Mouse (Mus musculus) left cerebral cortex, adult 11 months (tissue): ENCODE measurements at regions not wholly inside any gene's neighbourhood (a gene's known extent, or its start where the extent isn't known, plus 50 kb on each side); places are given as distances from the start of the nearest gene placed in this dataset.

Experiments
- DNase-seq: peaks from one replicate; pipeline ENCODE4 v3.0.0; 2022; ENCODE audit warnings: low spot score

- no peak for DNase-seq
These were observed 468.4 kb upstream of the Nr2f2 start for GRCm38 (mm10) chr7:70834787-70835461.

GRCm38 (mm10) chr7:70828486-70829195, 462.1 kb upstream of the Nr2f2 start:
- DNase-seq, result no peak

- no peak for DNase-seq
These were observed 459.5 kb upstream of the Nr2f2 start for GRCm38 (mm10) chr7:70826074-70826473.

- DNase-seq, result no peak
These were observed 456.5 kb upstream of the Nr2f2 start for GRCm38 (mm10) chr7:70823020-70823419.

- no peak for DNase-seq
These were observed 455.8 kb upstream of the Nr2f2 start for GRCm38 (mm10) chr7:70822310-70822821.

- no peak for DNase-seq
These were observed 455.3 kb upstream of the Nr2f2 start for GRCm38 (mm10) chr7:70821861-70822260.

- peak; percentile 6 for DNase-seq
These were observed 450.9 kb upstream of the Nr2f2 start for GRCm38 (mm10) chr7:70817347-70817913.

- DNase-seq, result no peak
These were observed 447.9 kb upstream of the Nr2f2 start for GRCm38 (mm10) chr7:70814391-70814790.

- no peak for DNase-seq
These were observed 446.6 kb upstream of the Nr2f2 start for GRCm38 (mm10) chr7:70813101-70813500.

GRCm38 (mm10) chr7:70810411-70811090, 444.0 kb upstream of the Nr2f2 start:
- no peak for DNase-seq

- no peak for DNase-seq
These were observed 437.7 kb upstream of the Nr2f2 start for GRCm38 (mm10) chr7:70804281-70804680.

- DNase-seq, result no peak
These were observed 433.4 kb upstream of the Nr2f2 start for GRCm38 (mm10) chr7:70799976-70800375.

- DNase-seq, result no peak
These were observed 432.7 kb upstream of the Nr2f2 start for GRCm38 (mm10) chr7:70799031-70799766.

- no peak for DNase-seq
These were observed 429.7 kb upstream of the Nr2f2 start for GRCm38 (mm10) chr7:70796038-70796760.

GRCm38 (mm10) chr7:70788902-70789796, 422.6 kb upstream of the Nr2f2 start:
- DNase-seq, result no peak

- no peak for DNase-seq
These were observed 421.4 kb upstream of the Nr2f2 start for GRCm38 (mm10) chr7:70787966-70788365.

GRCm38 (mm10) chr7:70780742-70781332, 414.3 kb upstream of the Nr2f2 start:
- no peak for DNase-seq

- no peak for DNase-seq
These were observed 411.2 kb upstream of the Nr2f2 start for GRCm38 (mm10) chr7:70777763-70778162.

- DNase-seq, result no peak
These were observed 403.1 kb upstream of the Nr2f2 start for GRCm38 (mm10) chr7:70769655-70770054.

GRCm38 (mm10) chr7:70767697-70768096, 401.2 kb upstream of the Nr2f2 start:
- no peak for DNase-seq
